Mouse (Mus musculus): ENCODE measurements at regions not wholly inside any gene's neighbourhood (a gene's known extent, or its start where the extent isn't known, plus 50 kb on each side); places are given as distances from the start of the nearest gene placed in this dataset.

DNA sequence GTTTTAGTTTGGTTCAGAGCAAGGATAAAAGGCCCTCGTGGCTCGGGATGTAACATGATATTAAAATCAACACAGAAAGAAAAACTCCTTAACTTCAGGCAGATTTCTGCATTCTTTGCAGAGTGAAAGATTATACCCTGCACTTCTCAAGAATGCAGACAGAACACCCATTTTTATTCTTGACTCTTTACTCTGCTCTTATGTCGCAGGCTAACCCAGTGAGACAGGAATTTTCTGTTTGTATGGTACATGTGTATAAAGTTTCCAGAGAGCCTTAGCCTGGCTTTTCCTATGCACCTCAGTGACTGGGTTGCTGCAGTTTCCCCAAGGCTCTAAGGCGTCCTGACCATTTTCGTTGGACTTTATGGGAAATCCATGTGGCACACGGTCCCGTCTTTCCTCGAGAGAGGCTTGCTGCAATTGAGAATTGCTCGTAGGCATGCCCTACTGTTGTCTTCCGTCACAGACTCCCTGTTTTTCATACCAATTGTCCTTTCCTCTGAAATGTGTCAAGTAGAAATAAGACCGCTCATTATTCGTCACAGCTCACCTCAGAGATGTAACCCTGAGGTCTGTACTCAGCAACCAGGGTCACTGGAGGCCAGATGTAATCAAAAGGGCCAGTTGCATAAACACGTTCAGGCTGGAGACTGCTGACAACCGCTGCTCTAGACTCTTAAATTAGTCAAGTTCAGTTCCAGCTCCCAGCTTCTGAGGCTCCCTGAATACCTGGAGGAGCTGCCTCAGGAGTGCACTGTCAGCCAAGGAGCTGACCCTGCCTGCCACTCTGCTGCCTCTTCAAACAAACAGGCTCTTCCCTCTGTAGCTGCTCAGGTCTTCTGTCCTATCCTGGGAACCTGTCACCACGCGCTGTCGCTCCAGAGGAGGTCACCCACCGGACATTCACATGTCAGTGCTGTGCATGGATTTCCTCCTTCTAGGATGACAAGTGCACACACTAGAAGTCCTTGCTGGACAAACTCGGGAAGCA lies 160.2 kb upstream of the Cops8 start:
- TF ChIP-seq GATA1 (IDR thresholded peaks at IDR 0.05; ENCODE audit: borderline replicate concordance, low read length): no peak
- TF ChIP-seq CTCF (IDR thresholded peaks at IDR 0.05; ENCODE audit: low read depth, low read length): no peak
- TF ChIP-seq POLR2AphosphoS5 (IDR thresholded peaks at IDR 0.05; ENCODE audit: insufficient replicate concordance, low read depth, low read length): no peak
- TF ChIP-seq TAL1 (conservative IDR thresholded peaks at IDR 0.05; ENCODE audit: low read depth, low read length): no peak
